Mouse (Mus musculus) layer of hippocampus, postnatal 36 days (tissue): ENCODE results near the gene Plekhg1. TPM values are rescaled to one million over a fixed set of nuclear protein-coding genes. Genes with fewer than 3 reads are reported as not detected.

Source experiments
- DNase-seq, 2 experiments: peaks; one replicate each; pipeline ENCODE4 v3.0.0; 2022
- total RNA-seq, 2 experiments: library from RNA; stranded (reverse); gene quantifications; 2 replicates each; pipeline ENCODE4 v1.2.3; 2021

The Plekhg1 gene
- total RNA-seq, 2 experiments from 2014 or later = 17.7 to 20.2 TPM

GRCm38 (mm10) chr10:3830618-3831017 lies 90.5 kb downstream of the Plekhg1 start:
- no peak for DNase-seq

- DNase-seq = no peak
These were observed 91.6 kb downstream of the Plekhg1 start for GRCm38 (mm10) chr10:3831597-3832351.

- no peak for DNase-seq
These were observed 93.9 kb downstream of the Plekhg1 start for GRCm38 (mm10) chr10:3834060-3834459.

- DNase-seq = no peak
These were observed 94.5 kb downstream of the Plekhg1 start for GRCm38 (mm10) chr10:3834678-3835077.

GRCm38 (mm10) chr10:3835616-3836015 lies 95.5 kb downstream of the Plekhg1 start:
- no peak for DNase-seq

- DNase-seq = no peak
These were observed 99.7 kb downstream of the Plekhg1 start for GRCm38 (mm10) chr10:3839748-3840432.

- DNase-seq = no peak
These were observed 104.3 kb downstream of the Plekhg1 start for GRCm38 (mm10) chr10:3844430-3844829.

- DNase-seq = no peak
These were observed 106.9 kb downstream of the Plekhg1 start for GRCm38 (mm10) chr10:3847021-3847420.

- DNase-seq = no peak
These were observed 111.3 kb downstream of the Plekhg1 start for GRCm38 (mm10) chr10:3851461-3851860.

- DNase-seq = no peak
These were observed 112.6 kb downstream of the Plekhg1 start for GRCm38 (mm10) chr10:3852733-3853132.

- DNase-seq = no peak
These were observed 117.7 kb downstream of the Plekhg1 start for GRCm38 (mm10) chr10:3857912-3858311.

GRCm38 (mm10) chr10:3858437-3858836 lies 118.3 kb downstream of the Plekhg1 start:
- DNase-seq = no peak

GRCm38 (mm10) chr10:3858961-3859714 lies 119.0 kb downstream of the Plekhg1 start:
- no peak for DNase-seq

GRCm38 (mm10) chr10:3863411-3864195 lies 123.4 kb downstream of the Plekhg1 start:
- DNase-seq = no peak

- no peak for DNase-seq
These were observed 124.0 kb downstream of the Plekhg1 start for GRCm38 (mm10) chr10:3864196-3864540.

GRCm38 (mm10) chr10:3867298-3867697 lies 127.1 kb downstream of the Plekhg1 start:
- no peak for DNase-seq

GRCm38 (mm10) chr10:3870828-3871227 lies 130.7 kb downstream of the Plekhg1 start:
- no peak for DNase-seq

- DNase-seq = no peak
These were observed 133.3 kb downstream of the Plekhg1 start for GRCm38 (mm10) chr10:3873467-3873866.

GRCm38 (mm10) chr10:3877852-3878535 lies 137.8 kb downstream of the Plekhg1 start:
- no peak for DNase-seq

- DNase-seq = no peak
These were observed 141.0 kb downstream of the Plekhg1 start for GRCm38 (mm10) chr10:3881179-3881578.

- no peak for DNase-seq
These were observed 148.3 kb downstream of the Plekhg1 start for GRCm38 (mm10) chr10:3888510-3888909.
